Mouse (Mus musculus): ENCODE results near the gene Papln.

Papln gene

DNA sequence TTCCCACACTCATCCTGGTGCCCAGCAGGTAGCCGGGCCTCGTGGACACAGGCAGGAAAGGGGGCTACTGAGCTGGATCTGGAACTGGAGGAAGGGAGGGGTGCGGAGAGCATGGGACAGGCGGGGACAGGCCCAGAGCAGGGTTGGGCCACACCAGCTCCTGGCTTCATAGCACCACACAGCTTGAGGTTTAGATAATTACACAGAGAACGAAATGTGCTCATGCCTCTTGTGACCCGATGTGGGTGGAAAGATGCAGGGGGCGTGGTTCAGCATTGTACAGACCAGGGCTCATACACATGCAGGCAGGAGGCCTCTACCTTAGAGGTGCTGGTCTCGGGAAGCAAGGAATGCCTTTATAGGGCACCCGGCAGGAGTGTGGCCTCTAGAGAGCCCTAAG lies 4.4 kb downstream of the Papln start:
- DNase-seq (ENCODE audit: extremely low spot score, low spot score): no peak

DNA sequence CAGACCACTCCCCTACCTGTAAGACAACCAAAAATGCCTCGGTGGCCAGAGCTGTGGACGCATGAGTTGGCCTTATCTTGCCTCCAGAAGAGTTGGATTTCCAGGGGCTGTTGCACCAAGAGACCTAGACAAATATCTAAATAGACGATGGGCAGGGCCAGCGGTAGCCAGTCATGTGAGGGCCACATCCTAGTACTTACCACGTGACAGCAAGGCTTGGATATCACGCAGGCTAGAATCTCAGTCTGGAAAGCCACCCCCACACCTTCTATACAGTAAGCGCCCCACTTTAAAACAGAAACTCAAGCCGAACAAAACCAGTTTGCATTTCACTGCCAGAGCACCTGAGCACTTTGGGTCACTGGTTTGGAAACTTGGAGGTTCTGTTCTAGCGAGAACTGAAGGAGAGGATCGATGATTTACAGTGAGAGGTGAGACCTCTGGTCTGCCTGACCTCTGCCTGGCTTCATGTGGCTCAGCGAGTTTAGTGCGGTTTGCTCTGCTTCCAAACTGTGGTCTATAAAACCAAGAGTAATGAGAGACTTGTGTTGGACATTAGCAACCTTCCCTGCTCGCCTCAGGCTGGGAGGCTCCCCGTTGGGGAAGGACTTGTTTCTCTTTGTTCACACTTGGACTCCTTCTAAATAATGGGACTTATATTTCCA lies 4.9 kb downstream of the Papln start:
- no peak for DNase-seq (ENCODE audit: extremely low spot score, low spot score)

- DNase-seq (ENCODE audit: extremely low spot score, low spot score): peak; percentile 82
These were observed 7.2 kb downstream of the Papln start for GRCm38 (mm10) chr12:83770418-83771256.

- DNase-seq (ENCODE audit: extremely low spot score, low spot score): no peak
These were observed 12.2 kb downstream of the Papln start for GRCm38 (mm10) chr12:83775621-83776020.

GRCm38 (mm10) chr12:83776766-83777165 lies 13.3 kb downstream of the Papln start:
- no peak for DNase-seq (ENCODE audit: extremely low spot score, low spot score)

DNA sequence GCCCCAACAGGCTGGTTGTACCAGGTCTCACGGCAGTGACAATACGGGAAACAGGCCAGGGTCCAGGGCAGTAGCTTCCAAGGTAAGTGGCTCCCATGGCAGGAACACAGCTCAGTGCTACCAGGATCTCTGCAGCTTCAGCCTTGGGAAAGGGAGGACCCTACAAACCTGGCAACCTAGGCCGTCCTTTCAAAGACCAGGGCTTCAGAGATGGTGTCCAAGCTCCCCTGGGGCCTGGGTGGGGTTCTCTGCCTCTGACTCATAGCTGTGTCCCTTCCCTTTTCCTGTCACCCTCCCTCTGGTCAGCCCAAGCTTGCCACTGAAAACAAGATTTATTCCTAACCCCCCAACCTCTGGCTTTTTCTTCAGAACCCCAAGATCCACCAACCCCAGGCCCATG lies 16.7 kb downstream of the Papln start:
- no peak for DNase-seq (ENCODE audit: extremely low spot score, low spot score)

DNA sequence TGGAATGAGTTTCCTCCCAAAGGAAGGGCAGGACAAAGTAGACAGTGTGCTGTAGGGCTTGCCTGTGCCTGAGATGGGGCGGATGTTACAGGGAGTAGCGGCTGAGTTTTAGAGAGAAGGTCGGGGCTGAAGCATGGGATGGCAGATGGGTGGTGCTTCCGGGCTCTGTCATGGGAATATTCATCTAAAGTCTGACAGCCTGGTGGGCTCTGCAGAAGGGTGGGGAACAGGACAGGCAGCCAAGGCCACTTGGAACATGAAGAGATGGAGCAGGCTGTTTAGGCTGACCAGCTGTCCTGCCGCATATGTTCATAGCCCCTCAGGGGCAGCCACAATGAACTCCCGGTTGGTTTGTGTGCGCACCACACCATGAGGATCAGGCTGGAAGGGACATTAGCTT lies 17.8 kb downstream of the Papln start:
- DNase-seq (ENCODE audit: extremely low spot score, low spot score): no peak

DNA sequence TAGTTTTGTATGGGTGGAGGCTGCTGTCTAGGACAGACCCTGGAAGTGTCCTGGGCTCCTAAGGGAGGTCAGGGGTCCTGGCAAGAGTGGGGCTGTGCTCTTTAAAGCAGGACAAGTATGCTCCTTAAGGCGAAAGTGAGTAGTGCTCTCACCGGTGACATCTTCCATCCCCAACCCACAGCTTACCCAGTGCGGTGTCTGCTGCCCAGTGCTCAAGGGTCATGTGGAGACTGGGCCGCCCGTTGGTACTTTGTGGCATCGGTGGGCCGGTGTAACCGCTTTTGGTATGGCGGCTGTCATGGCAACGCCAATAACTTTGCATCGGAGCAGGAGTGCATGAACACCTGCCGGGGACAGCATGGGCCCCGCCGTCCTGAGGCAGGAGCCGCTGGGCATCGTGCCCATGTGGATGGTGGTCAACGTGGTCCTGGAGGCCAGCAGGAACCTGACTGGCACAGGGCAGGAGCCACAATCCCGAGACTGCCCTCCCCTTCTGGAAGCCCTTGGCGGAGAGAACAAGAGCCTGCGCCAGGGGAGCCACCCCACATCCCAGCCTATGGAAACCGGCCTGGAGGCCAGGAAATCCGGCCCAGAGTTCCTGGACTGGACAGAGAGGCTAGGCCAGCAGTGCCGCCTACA lies 18.3 kb downstream of the Papln start:
- no peak for DNase-seq (ENCODE audit: extremely low spot score, low spot score)

- no peak for DNase-seq (ENCODE audit: extremely low spot score, low spot score)
These were observed 19.2 kb downstream of the Papln start for GRCm38 (mm10) chr12:83782669-83783068.

- DNase-seq (ENCODE audit: extremely low spot score, low spot score): no peak
These were observed 21.9 kb downstream of the Papln start for GRCm38 (mm10) chr12:83785305-83785704.

GRCm38 (mm10) chr12:83789051-83789780 lies 25.8 kb downstream of the Papln start:
- no peak for DNase-seq (ENCODE audit: extremely low spot score, low spot score)

- DNase-seq (ENCODE audit: extremely low spot score, low spot score): no peak
These were observed 26.3 kb downstream of the Papln start for GRCm38 (mm10) chr12:83789781-83790140.

DNA sequence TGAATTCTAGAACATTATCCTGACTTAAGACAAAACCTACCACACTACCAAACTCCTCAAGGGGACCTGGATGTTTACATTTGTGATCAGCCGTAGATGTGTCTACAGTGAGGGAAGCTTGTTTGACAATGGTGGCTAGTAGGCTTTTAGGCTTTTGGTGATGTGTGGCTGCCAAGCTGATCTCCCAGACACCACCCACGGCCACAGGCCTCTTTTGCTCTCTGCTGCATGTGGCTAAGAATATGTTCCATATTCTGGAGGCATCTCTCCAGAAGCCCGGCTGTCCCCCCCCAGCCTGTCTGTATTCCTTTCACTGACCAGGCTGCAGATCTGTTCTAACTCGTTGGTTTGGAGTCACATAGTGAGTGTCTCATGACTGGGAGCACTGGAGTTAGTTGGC lies 27.3 kb downstream of the Papln start:
- DNase-seq (ENCODE audit: extremely low spot score, low spot score): no peak

- DNase-seq (ENCODE audit: extremely low spot score, low spot score): no peak
These were observed 28.3 kb downstream of the Papln start for GRCm38 (mm10) chr12:83791737-83792136.

GRCm38 (mm10) chr12:83792706-83793410 lies 29.4 kb downstream of the Papln start:
- no peak for DNase-seq (ENCODE audit: extremely low spot score, low spot score)

DNA sequence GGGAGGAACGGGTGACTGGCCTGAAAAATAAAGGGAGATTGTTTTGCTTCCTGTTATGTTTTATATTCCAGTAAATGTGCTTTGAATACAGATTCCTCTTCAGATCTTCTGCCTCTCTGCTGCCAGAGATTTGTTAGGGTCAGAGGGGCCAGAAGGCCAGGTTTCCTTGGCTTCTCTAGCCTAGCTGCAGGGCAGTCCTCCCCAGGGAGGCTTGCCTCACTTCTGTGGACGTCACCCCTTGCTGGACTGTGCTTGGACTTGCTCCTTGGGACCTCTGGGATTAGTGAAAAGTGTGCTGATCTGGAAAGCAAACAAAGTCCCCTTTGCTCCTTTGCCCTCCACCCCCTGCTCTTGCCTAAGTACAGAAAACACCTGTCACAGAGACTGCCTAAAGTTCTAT lies 31.6 kb downstream of the Papln start:
- DNase-seq (ENCODE audit: extremely low spot score, low spot score): no peak

- DNase-seq (ENCODE audit: extremely low spot score, low spot score): no peak
These were observed 32.2 kb downstream of the Papln start for GRCm38 (mm10) chr12:83795586-83795985.

DNA sequence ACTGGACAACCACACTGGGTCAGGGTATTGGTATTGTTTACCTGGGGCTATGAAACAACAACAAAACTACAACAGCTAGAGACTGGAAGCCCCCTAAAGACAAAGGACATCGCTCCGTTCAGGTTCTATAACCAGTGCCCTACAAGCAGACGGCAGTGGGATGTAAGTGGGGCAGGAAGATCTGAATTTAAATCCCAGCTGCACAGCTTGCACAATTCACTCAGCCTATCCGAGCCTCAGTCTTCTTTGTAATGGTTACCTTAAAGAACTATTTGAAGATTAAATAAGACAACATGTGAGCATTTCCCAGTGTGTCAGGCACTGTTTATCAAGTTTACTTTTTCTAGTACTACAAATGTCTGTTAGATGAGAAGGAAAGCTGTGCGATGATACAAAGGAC lies 34.9 kb downstream of the Papln start:
- DNase-seq (ENCODE audit: extremely low spot score, low spot score): no peak

DNA sequence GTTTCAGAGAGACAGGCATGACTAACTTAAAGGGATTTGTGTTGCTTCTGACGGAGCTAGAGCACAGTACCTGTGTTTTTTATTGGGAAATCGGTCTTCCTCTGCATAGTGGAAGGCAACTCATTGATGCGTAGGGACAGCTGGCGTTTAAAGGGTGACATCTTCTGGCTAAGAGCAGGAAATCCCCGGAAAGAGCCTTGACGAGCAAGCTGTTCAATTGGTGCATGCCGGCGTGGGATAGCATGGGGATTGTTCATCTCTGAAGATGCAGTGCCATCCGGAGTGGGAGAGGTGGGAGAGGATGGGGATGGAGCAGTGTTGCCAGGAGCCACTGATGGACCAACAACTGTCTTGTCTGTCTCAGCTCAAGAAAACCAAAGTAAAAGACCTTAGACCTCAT lies 37.5 kb downstream of the Papln start:
- no peak for DNase-seq (ENCODE audit: extremely low spot score, low spot score)

DNA sequence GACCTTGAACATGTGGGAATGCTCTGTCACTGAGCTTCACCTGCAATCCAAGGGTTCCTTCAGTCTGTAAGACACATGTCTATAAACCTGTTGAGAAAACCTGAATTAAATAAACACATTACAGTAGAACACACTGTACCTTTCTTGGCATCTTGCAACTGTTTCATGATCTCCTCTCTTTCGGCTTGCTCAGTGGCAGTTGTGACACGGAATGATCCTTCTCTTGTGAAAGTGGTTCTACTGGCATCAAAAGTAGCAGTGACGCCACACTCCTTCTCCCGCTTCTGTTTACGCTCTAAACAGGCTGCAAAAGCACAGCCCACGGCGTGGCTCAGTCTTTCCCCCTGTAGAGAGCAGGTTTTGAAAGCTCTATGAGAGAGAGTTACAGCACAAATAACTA lies 40.2 kb downstream of the Papln start:
- no peak for DNase-seq (ENCODE audit: extremely low spot score, low spot score)

- DNase-seq (ENCODE audit: extremely low spot score, low spot score): no peak
These were observed 48.5 kb downstream of the Papln start for GRCm38 (mm10) chr12:83811901-83812300.
